Mouse (Mus musculus) activated CD4-positive, CD25-positive, alpha-beta regulatory T cell, adult 4 months (primary cell): ENCODE data around the gene Auts2. TPM values are rescaled to one million over a fixed set of nuclear protein-coding genes. Genes with fewer than 3 reads are reported as not detected.

ENCODE experiments used
- ATAC-seq: one replicate; pipeline ENCODE4 v1.8.0; 2017
- polyA plus RNA-seq, 2 experiments: library from polyadenylated mRNA; unstranded; fragments of 100-300 nt; shearing (Covaris generic); gene quantifications; one replicate each; pipeline ENCODE4 v1.2.1; 2017

Gene Auts2
- polyA plus RNA-seq, 2 experiments from 2014 or later: 0.26 TPM; not detected in 1

GRCm38 (mm10) chr5:131489846-131490245, 1053.3 kb downstream of the Auts2 start:
- no peak for ATAC-seq

- ATAC-seq: no peak
Observed at GRCm38 (mm10) chr5:131486527-131486926, 1056.6 kb downstream of the Auts2 start.

DNA sequence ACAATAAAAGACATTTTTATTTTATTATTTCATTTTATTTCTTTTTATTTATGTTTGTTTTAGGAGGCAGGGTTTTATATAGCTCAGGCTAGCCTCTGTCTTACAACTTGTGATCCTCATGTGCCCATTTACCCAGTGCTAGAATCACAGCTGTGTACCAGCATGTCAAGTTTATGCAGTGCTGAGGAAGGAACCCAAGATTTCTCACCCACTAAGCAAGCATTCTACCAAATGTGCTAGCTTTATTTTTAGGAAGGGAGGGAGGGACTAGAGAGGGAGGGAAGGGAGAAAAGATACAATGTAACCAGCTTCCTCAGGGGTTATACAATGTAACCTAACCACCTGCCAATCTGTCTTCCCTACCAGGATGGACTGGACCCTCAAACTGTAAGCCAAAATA, 1067.9 kb downstream of the Auts2 start:
- ATAC-seq: no peak

GRCm38 (mm10) chr5:131468609-131469008, 1074.5 kb downstream of the Auts2 start:
- no peak for ATAC-seq

DNA sequence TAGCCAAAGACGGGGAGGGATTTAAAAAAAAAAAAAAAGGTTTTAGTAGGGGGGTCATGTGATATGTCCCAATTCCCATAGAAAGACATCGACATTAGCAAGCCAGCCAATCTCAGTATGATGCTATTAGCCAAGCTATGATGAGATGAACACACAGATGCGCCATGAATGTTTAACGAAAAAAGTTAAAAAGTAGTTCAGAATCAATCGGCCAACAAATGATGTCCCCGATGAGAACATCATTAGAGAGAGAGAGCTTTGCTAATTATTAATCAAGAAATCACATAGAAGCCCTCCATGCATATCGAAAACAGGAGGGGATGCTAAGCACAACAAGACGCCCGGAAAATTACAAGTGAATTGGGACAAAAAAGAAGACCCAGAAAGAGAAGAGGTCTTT, 1077.0 kb downstream of the Auts2 start:
- no peak for ATAC-seq

GRCm38 (mm10) chr5:131463402-131463801, 1079.7 kb downstream of the Auts2 start:
- ATAC-seq: no peak

DNA sequence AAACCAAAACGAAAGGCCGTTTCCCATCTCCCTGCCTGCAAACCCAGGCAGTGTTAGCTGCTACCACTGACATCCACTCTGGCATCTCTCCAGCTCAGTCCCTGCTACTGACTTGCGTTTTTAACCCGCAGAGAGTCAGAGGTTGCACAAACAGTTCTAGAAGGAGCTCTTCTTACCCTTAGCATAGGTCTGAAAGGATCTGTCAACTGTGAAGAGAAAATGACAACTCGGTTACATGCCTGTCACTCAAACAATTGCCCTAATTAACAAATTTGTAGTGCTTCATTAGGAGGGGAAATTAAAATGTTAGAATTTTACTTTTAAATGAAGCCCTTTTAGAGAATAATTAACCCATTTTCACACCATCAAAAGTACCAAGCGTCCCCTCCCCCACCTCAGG, 1083.2 kb downstream of the Auts2 start:
- no peak for ATAC-seq

DNA sequence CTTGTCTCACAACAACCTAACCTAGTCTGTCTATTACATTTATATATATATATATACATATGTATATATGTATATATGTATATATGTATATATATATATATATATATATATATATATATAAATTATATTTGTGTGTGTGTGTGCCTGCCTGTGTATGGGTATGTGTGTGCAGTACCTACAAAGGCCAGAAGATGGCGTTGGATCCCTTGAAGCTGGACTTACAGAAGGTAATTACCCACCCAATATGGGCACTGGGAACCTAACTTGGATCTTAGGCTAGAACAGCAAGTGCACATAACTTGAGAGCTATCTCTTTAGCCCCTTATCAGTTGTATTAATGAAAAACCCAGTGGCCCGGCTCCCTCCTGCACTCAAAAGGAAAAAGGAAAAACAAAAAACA, 1083.6 kb downstream of the Auts2 start:
- ATAC-seq: no peak

DNA sequence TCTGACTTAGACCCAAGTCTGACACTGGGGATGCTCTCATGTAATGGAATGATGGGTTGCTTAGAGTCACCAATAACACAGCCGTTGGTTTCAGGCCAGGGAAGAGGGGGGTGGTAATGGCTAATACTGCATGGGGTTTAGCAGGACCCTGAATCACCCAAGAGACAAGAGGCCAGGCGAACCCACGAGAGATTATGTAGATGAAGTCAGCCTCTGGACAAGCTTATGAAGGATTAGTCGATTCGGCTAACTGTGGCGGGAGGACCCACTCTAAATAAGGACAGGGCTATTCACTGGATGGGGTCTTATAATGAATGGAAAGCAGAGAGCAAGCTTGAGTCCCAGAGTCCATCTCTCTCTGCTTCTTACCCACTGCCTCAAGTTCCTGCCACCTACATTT, 1084.4 kb downstream of the Auts2 start:
- ATAC-seq: no peak

- ATAC-seq: no peak
Observed at GRCm38 (mm10) chr5:131457999-131458398, 1085.1 kb downstream of the Auts2 start.

DNA sequence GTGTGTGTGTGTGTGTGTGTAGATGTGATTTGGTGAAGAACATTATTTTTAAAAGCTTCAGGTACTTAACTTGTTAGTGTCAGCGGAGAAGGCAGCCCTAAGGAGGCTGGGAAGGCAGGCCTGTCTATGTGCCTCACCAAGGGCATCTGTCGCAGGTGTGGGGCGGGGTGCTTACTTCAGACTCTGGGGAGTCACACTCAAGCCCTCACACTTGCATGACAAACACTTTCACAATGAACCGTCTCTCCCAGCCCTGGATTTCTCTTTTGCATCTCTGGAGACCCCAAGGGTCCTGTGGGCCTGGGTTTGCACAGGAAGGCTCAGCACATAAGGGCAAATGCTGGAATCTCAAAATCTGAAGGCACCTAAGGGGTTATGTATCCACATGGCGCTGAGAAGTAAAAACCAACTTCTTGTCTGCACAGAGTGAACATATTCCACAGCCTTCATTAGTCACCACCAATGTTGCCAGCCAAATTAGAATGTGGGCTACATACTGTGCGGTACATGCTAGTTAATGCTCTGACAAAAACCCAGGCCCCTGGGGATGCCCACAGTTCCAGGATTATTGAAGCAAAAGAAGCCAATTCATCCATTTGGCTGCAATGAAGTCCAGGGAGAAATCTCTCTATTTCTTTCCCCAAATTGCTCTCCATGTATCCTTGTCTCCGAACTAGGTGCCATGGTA, 1093.8 kb downstream of the Auts2 start:
- no peak for ATAC-seq

DNA sequence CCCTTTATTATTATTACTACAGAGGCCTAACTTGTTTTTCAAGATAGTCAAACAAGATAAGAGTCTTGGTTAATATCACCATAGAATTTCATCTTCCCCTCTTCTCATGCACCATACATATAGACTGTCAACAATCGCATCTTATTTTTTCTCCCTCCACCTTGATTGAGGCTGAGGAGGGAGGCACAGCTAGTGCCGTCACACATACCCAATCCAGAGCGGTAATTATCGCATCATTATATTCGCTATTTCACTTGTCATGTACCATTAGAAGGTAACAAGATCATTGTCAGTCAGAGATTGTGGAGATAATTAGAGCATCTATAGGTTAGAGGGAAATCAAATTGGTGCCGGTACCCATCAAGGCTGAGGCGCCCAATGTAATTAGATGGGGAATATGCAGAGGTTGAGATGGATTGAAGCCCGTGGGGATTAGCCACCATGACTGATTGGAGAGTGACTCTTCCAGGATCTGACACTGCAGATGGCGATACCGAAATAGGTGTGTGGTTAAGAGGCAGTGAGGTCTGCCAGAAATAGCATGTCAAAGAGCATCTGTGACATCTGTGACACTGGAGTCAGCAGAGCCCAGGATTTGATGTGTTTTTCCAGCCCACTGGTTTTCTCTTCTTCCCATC, 1107.8 kb downstream of the Auts2 start:
- ATAC-seq: no peak

DNA sequence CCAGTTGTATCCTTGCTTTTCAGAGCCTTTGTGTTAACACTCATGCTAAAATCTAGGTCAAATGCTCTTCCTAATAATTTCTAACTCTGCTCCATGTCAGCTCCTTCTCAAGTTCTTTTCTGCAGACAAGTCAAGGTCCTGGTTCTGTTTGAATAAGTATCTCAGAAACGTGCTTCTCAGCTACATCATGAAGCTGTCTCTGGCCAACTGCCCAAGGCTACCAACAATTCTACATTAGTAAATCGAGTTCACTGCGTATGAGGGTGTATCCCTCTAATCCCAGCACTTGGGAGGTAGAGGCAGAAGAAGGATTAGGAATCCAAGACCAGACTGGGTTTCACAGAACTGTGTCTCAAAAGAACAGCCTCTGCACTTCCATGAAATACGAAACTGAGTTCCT, 1109.9 kb downstream of the Auts2 start:
- no peak for ATAC-seq

DNA sequence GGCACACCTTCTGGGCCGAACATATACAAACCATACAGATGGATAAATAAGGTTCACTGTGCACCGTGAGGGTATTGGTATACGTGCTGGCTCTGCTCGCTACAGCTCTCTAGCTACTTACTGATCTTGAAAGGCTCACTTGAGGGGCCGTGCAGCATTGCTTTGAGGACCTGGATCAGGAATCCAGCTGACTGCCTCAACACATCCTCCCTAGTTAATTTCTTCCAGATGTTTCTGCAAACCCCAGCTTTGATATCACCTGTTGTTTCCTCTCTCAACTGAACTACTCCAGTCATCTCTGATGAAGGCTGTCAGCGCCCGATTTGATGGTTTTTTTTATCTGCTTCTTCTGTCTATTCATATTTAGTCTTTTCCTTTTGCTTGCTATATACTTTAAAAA, 1111.2 kb downstream of the Auts2 start:
- no peak for ATAC-seq

GRCm38 (mm10) chr5:131430109-131430508, 1113.0 kb downstream of the Auts2 start:
- no peak for ATAC-seq

- ATAC-seq: no peak
Observed at GRCm38 (mm10) chr5:131429563-131429962, 1113.6 kb downstream of the Auts2 start.

DNA sequence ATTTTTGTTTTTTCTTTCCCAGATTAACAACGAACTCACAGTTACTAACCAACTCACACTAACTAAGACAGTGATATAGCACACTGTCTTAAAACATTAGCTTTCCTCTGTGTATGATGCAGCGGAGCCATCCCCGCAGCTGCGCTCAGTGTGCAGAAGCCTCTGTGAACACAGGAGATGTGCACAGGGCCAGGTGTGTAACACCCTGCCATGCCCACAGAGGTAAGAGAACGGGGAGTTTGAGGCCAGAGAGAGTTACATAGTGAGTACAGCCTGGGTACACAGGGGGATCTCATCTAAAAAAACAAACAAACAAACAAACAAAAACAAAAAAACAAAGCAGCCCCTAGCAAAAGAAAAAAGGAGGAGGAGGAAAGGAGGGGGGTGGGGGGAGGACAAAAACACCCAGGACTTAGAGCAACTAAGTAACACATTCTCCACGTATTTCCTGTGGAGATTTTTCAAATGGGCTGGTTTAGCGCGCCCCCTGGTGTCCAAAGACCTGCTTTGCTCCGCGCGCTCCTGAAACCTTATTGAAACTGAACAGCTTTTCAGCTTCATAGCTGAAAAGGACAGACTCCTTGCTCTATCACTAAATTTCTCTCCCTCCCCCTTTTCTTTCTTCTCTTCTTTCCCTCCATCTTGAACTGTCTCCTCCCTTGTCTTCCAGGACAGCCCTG, 1115.3 kb downstream of the Auts2 start:
- no peak for ATAC-seq

DNA sequence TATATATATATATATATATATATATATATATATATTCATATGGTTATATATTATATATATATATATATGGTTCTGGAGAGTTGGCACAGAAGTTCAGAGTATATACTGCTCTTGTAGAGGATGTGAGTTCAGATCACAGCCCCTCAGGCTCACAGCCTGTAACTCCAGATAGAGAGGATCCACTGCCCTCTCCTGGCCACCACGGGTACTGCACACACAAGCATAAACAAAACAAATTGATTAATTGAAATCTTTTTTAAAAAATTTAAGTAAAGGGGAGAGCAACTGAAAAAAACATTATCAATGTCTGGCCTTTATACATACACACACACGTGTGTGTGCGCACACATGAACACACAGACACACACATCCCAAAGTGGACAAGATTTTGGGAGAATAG, 1120.4 kb downstream of the Auts2 start:
- ATAC-seq: no peak

GRCm38 (mm10) chr5:131420406-131420805, 1122.7 kb downstream of the Auts2 start:
- ATAC-seq: no peak

DNA sequence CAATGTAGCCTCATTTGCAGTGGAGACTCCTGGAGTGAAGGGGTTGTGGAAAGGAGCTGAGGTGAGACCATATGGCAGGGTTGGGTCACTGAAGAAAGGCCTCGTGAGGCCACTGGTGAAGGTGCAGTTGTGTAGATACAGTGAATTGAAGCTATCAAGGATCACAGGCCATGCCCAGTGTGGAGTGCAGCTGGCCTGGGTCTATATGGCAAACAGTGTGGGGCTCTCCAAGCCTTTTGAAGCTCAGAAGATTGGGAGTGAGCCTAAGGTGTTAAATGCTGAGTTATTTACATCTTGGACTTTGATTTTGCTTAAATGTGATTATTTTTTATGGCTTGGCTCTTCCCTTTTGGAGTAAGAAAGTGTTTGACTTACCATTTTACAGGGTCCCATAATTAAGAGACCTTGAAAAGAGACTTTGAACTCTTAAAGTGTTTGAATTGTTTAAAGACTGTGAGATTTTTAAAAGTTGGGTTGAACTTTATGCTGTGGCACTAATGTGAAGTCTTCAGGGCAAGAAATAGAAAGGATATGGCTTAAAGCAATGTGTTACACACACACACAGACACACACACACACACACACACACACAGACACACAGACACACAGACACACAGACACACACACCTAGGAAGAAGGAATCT, 1127.1 kb downstream of the Auts2 start:
- ATAC-seq: no peak

GRCm38 (mm10) chr5:131398250-131398649, 1144.9 kb downstream of the Auts2 start:
- no peak for ATAC-seq

DNA sequence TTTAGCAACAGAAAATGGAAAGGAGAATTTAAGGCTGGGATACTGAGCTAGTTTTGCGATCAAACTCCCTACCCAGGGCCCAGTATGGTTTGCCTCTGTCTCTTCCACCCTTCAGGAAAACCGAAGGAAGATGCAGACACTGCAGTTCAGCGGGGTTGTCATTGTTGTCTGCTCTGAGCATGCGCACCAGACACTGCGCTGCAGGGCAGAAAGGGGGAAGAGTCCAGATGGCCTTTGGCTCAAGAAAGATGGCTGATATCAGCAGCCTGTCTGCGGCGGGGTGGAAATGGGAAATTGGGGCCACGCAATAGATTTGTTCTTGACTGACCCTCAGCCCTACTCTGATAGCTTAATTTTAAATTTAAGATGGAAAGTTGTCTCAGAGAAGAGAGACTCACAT, 1147.4 kb downstream of the Auts2 start:
- no peak for ATAC-seq
